Mouse (Mus musculus) liver, adult 2 months (tissue): ENCODE data around the gene Dync1i1. TPM values are rescaled to one million over a fixed set of nuclear protein-coding genes. Genes with fewer than 3 reads are reported as not detected.

Experiments used
- DNase-seq: peaks from one replicate; pipeline ENCODE4 v3.0.0-alpha.2; 2011; ENCODE audit warnings: low read depth, low spot score; ENCODE audit errors: extremely low read depth
- H3K27ac ChIP-seq: fragments of 200-500 bp; replicated peaks from 2 replicates; pipeline ENCODE4 v1.5.1; 2012; ENCODE audit warnings: low read depth, mild to moderate bottlenecking, control low read depth, inconsistent platforms, low read length; ENCODE audit not compliant: insufficient read depth
- H3K27me3 ChIP-seq: fragments of 200-500 bp; 2 replicates; pipeline ENCODE4 v1.6.1; 2012; ENCODE audit warnings: mild to moderate bottlenecking, moderate library complexity, low read length, inconsistent platforms; ENCODE audit not compliant: control insufficient read depth, insufficient read depth
- H3K36me3 ChIP-seq: fragments of 200-500 bp; 2 replicates; pipeline ENCODE4 v1.6.1; 2012; ENCODE audit warnings: low read length, inconsistent platforms; ENCODE audit not compliant: control insufficient read depth, insufficient read depth
- H3K4me1 ChIP-seq: fragments of 200-500 bp; 2 replicates; pipeline ENCODE4 v1.6.1; 2011; ENCODE audit warnings: low read length; ENCODE audit not compliant: control insufficient read depth, insufficient read depth
- H3K4me3 ChIP-seq: fragments of 200-500 bp; 2 replicates; pipeline ENCODE4 v1.5.1; 2011; ENCODE audit warnings: low read depth, mild to moderate bottlenecking, control low read depth, low read length, moderate library complexity; ENCODE audit not compliant: insufficient read depth
- H3K79me2 ChIP-seq: fragments of 200-500 bp; 2 replicates; pipeline ENCODE4 v1.6.1; 2012; ENCODE audit warnings: inconsistent platforms, mild to moderate bottlenecking, low read length, moderate library complexity; ENCODE audit not compliant: control insufficient read depth, insufficient read depth
- H3K9ac ChIP-seq: fragments of 200-500 bp; 2 replicates; pipeline ENCODE4 v1.6.1; 2012; ENCODE audit warnings: low read depth, mild to moderate bottlenecking, control low read depth, inconsistent platforms, low read length
- CTCF ChIP-seq: fragments of 200-500 bp; IDR thresholded peaks from 2 replicates; pipeline ENCODE4 v1.5.1; 2011; ENCODE audit warnings: low read depth, low read length, control low read depth
- POLR2A ChIP-seq: fragments of 200-500 bp; IDR thresholded peaks from 2 replicates; pipeline ENCODE4 v1.6.1; 2011; ENCODE audit warnings: low read length, control low read depth; ENCODE audit not compliant: insufficient read depth; ENCODE audit errors: extremely low read depth
- WGBS: fragments of 180-500 bp; shearing (Covaris S2); methylation state at CpG from one replicate; pipeline ENCODE4 v1.1.7; 2018; 5-methylcytosine and 5-hydroxymethylcytosine counted together
- polyA plus RNA-seq: library from polyadenylated mRNA; depleted of rRNA; stranded (reverse); fragments of >200 nt; gene quantifications from 2 replicates; pipeline ENCODE4 v1.2.3, GENCODE M21; 2012
- total RNA-seq: library from RNA; depleted of rRNA; stranded (reverse); fragments of >200 nt; gene quantifications from 2 replicates; pipeline ENCODE4 v1.2.3, GENCODE M21; 2014

The Dync1i1 gene
- total and polyA plus RNA-seq, 2 experiments: not detected

GRCm38 (mm10) chr6:5802840-5803491, 77.5 kb downstream of the Dync1i1 start:
- peaks cover 3% of the 10 kb centered on the region; the same call in 1 of the 2 replicates for H3K4me1 ChIP-seq
- 27% methylated on average over 11 of the region's 11 CpGs for WGBS
- DNase-seq: peak; percentile 76
- H3K79me2 ChIP-seq: no peaks in the 10 kb centered on the region
- TF ChIP-seq CTCF (no peak), POLR2A (no peak)
- no peak overlapping the region for H3K27ac ChIP-seq
- no peak overlapping the region for H3K9ac ChIP-seq
- no peaks in the 10 kb centered on the region for H3K27me3 ChIP-seq
- H3K36me3 ChIP-seq: no peaks in the 10 kb centered on the region
- H3K4me3 ChIP-seq: no peak overlapping the region

GRCm38 (mm10) chr6:5808008-5808421, 82.6 kb downstream of the Dync1i1 start:
- Histone ChIP-seq H3K27ac (no peak overlapping the region), H3K79me2 (no peaks in the 10 kb centered on the region), H3K36me3 (no peaks in the 10 kb centered on the region), H3K4me3 (no peak overlapping the region), H3K9ac (no peak overlapping the region), H3K4me1 (peaks cover 3% of the 10 kb centered on the region; the same call in 1 of the 2 replicates), H3K27me3 (no peaks in the 10 kb centered on the region)
- TF ChIP-seq POLR2A (no peak), CTCF (no peak)
- 85% methylated on average over 3 of the region's 3 CpGs for WGBS
- no peak for DNase-seq

GRCm38 (mm10) chr6:5812076-5812475, 86.6 kb downstream of the Dync1i1 start:
- Histone ChIP-seq H3K27me3 (no peaks in the 10 kb centered on the region), H3K27ac (no peak overlapping the region), H3K79me2 (no peaks in the 10 kb centered on the region), H3K4me1 (no peaks in the 10 kb centered on the region), H3K4me3 (no peak overlapping the region), H3K9ac (no peak overlapping the region), H3K36me3 (no peaks in the 10 kb centered on the region)
- DNase-seq: no peak
- WGBS: 72% methylated on average over 1 of the region's 1 CpGs
- TF ChIP-seq CTCF (no peak), POLR2A (no peak)

DNA sequence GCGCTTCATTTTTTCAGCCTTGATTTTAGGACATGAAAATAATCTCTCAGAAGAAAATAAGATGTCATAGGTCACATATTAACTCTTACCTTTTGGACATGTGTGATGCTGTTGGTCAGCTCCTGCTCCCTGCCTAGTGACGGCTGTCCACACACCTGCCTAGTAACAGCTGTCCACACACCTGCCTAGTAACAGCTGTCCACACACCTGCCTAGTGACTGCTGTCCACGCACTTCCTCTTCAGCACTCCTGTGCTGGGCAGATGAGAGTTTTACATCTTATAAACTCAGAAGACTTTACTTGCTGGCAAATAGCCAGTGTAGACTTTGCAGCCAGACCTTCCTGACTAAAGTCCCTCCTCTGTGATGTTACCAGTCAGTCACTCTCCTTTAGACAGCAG, 94.2 kb downstream of the Dync1i1 start:
- H3K36me3 ChIP-seq: no peaks in the 10 kb centered on the region
- no peak for TF ChIP-seq POLR2A
- no peak for TF ChIP-seq CTCF
- WGBS: 75% methylated on average over 3 of the region's 3 CpGs
- no peaks in the 10 kb centered on the region for H3K79me2 ChIP-seq
- H3K4me1 ChIP-seq: no peaks in the 10 kb centered on the region
- no peak for DNase-seq
- H3K27ac ChIP-seq: no peak overlapping the region
- no peaks in the 10 kb centered on the region for H3K27me3 ChIP-seq
- no peak overlapping the region for H3K9ac ChIP-seq
- no peak overlapping the region for H3K4me3 ChIP-seq

DNA sequence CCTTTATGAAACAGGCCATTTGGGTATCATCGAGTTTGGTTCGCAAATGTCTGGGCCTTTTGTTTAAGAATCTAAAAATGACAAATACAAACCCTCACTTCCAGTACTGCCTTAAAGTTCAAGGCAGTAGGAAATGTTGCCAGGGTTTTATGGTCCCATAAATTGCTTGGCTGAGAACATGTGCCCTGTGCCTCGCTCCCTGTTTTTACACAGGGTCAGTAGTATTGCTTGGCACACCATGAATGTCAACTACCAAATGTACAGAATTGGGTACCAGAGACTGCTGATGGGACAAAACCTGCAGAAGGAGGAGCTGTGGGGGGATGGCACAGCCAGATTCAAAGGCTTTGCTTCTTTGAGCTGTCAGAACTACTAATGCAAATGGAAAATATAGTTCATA, 100.0 kb downstream of the Dync1i1 start:
- no peaks in the 10 kb centered on the region for H3K79me2 ChIP-seq
- no peak overlapping the region for H3K9ac ChIP-seq
- H3K27me3 ChIP-seq: no peaks in the 10 kb centered on the region
- no peak overlapping the region for H3K4me3 ChIP-seq
- no peaks in the 10 kb centered on the region for H3K4me1 ChIP-seq
- whole genome bisulfite sequencing: 95% methylated on average over 3 of the region's 3 CpGs
- no peaks in the 10 kb centered on the region for H3K36me3 ChIP-seq
- H3K27ac ChIP-seq: no peak overlapping the region
- TF ChIP-seq POLR2A: no peak
- no peak for TF ChIP-seq CTCF
- DNase-seq: no peak

DNA sequence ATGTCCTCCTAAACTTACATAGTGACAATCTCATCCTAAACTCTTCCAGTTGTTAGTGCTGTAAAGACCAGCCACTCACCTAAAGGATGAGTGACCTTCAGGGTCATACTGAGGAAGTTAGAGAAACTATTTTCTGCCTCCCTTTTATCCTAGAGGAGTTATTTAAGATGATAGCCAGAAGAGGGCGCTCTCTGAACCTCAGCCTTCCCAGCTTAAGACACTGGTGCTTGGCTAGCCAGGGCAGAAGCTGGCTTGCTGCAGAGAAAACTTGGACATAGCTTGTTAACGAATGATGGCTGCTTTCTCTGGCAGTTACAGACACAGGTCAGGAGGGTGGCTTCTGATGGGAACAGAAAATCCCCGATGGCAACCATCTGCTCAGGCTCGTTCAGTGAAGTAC, 101.6 kb downstream of the Dync1i1 start:
- Histone ChIP-seq H3K79me2 (no peaks in the 10 kb centered on the region), H3K4me3 (no peak overlapping the region), H3K9ac (no peak overlapping the region), H3K27ac (no peak overlapping the region), H3K4me1 (no peaks in the 10 kb centered on the region), H3K27me3 (no peaks in the 10 kb centered on the region), H3K36me3 (no peaks in the 10 kb centered on the region)
- DNase-seq: no peak
- WGBS: 65% methylated on average over 4 of the region's 4 CpGs
- TF ChIP-seq POLR2A (no peak), CTCF (no peak)
